25 mouse cellular contexts compared by ENCODE assay signal in the genomic region with DNA sequence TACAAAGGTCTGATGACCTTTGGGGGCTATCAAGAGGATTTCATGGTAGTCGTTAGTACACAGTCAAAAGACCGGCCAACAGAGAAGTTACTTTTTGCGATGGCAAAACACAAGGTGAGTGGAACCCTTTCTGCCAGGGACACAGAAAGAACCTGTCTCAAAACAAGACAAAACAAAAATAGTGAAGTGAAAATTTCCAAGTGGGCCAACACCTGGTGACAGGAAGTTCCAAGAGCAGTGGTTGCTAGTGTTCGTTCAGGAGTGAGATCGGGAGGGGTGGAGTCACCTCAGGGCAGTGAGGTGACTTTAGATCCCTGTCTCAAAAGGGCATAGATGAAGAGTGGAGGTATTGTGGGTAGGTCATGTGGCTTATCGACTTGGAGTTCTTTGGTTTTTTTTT. TPM values are rescaled to one million over a fixed set of nuclear protein-coding genes. Genes with fewer than 3 reads are reported as not detected.
DNase-seq lines count a peak whose midpoint lies in the region; ATAC-seq and TF ChIP-seq lines count a peak whose summit lies in the region.
"Had no signal": no experiment of that assay in that cellular context is flagged by ENCODE, and none has a peak within 500 bp of the region (broad histone marks: within the 10 kb centered on the region; RNA-seq: fewer than 3 reads in every experiment).

No protein-coding gene starts in this region.

- no peak for TF ChIP-seq RAD21 in CH12.LX (IDR thresholded peaks at IDR 0.05; ENCODE audit: low read depth, low read length)

- TF ChIP-seq POLR2A in CH12.LX (IDR thresholded peaks at IDR 0.05; ENCODE audit: low read depth, low read length), result no peak

- in situ Hi-C loops in CH12.LX (cut with MboI; ENCODE audit: low pct_ligation_motif_present, low pct_unique_long_range_greater_than_20kb, low sequenced_read_pairs), result no loop called here

- H3K79me2 ChIP-seq in CH12.LX (replicated peaks; ENCODE audit: control insufficient read depth, extremely low read depth, insufficient read depth, poor library complexity, severe bottlenecking), result no peaks in the 10 kb centered on the region

- H3K27ac ChIP-seq in intestine, embryonic 14.5 days (ENCODE audit: low read depth), result no peak overlapping the region
- no peak overlapping the region for H3K27ac ChIP-seq in intestine, embryonic 15.5 days
- no peak overlapping the region for H3K27ac ChIP-seq in CH12.LX (ENCODE audit: insufficient read depth, low read depth)
- H3K27ac ChIP-seq in limb, embryonic 10.5 days, result no peak overlapping the region
- no peak overlapping the region for H3K27ac ChIP-seq in kidney, embryonic 15.5 days
- H3K27ac ChIP-seq: embryonic facial prominence, embryonic 12.5 days; forebrain, embryonic 13.5 days; forebrain, embryonic 15.5 days had no signal

- TF ChIP-seq CTCF in CH12.LX (conservative IDR thresholded peaks at IDR 0.05 in 1 of 2, IDR thresholded peaks at IDR 0.05 in 1 of 2; ENCODE audit: low read depth in 2 of 2, low read length in 2 of 2), result no peak

- H3K4me2 ChIP-seq in intestine, embryonic 14.5 days (ENCODE audit: low read length), result no peak overlapping the region
- no peak overlapping the region for H3K4me2 ChIP-seq in intestine, embryonic 15.5 days (replicated peaks)
- H3K4me2 ChIP-seq in CH12.LX (ENCODE audit: insufficient read depth, low read depth, poor library complexity, severe bottlenecking), result peak overlapping the region; percentile 25; the same call in 1 of the 2 replicates
- no peak overlapping the region for H3K4me2 ChIP-seq in kidney, embryonic 15.5 days
- H3K4me2 ChIP-seq: embryonic facial prominence, embryonic 12.5 days; forebrain, embryonic 13.5 days; forebrain, embryonic 15.5 days had no signal

- H3K9me3 ChIP-seq in intestine, embryonic 14.5 days (ENCODE audit: control insufficient read depth, low read length), result no peaks in the 10 kb centered on the region
- no peaks in the 10 kb centered on the region for H3K9me3 ChIP-seq in intestine, embryonic 15.5 days
- H3K9me3 ChIP-seq in CH12.LX (replicated peaks; ENCODE audit: low read length), result peaks cover 10% of the 10 kb centered on the region
- peaks cover 3% of the 10 kb centered on the region; the same call in 1 of the 2 replicates for H3K9me3 ChIP-seq in limb, embryonic 10.5 days (replicated peaks)
- 0 out of 2 replicates have a peak, but pooled peaks cover 8% of the 10 kb centered on the region for H3K9me3 ChIP-seq in kidney, embryonic 15.5 days (replicated peaks)
- H3K9me3 ChIP-seq: forebrain, embryonic 15.5 days had no signal

- ATAC-seq in intestine, embryonic 14.5 days (replicated peaks; ENCODE audit: low FRiP score, low TSS enrichment, low read depth), result no peak
- no peak for ATAC-seq in intestine, embryonic 15.5 days
- ATAC-seq in kidney, embryonic 15.5 days (replicated peaks; ENCODE audit: low FRiP score), result no peak
- no peak for ATAC-seq in activated CD4-positive, CD25-positive, alpha-beta regulatory T cell, adult 4 months
- ATAC-seq: CD4-positive, CD25-positive, alpha-beta regulatory T cell, adult 4 months; forebrain, embryonic 13.5 days; forebrain, embryonic 15.5 days; forebrain, postnatal 0 days had no signal

- H3K36me3 ChIP-seq in intestine, embryonic 14.5 days (ENCODE audit: control insufficient read depth, insufficient read depth, low read length), result peaks cover 34% of the 10 kb centered on the region
- H3K36me3 ChIP-seq in intestine, embryonic 15.5 days, result peaks cover 8% of the 10 kb centered on the region
- peaks cover 14% of the 10 kb centered on the region in 2 experiments for H3K36me3 ChIP-seq in CH12.LX (replicated peaks in 1 of 2; ENCODE audit: control insufficient read depth in 1 of 2, insufficient read depth in 1 of 2, low read length in 1 of 2)
- peaks cover 15% of the 10 kb centered on the region for H3K36me3 ChIP-seq in limb, embryonic 10.5 days
- peaks cover 57% of the 10 kb centered on the region for H3K36me3 ChIP-seq in kidney, embryonic 15.5 days
- H3K36me3 ChIP-seq: forebrain, embryonic 15.5 days had no signal

- peak; percentile 25 for DNase-seq in intestine, embryonic 14.5 days (ENCODE audit: low spot score)
- DNase-seq in A20 (ENCODE audit: low read depth, low spot score) (peak; percentile 28), CH12.LX (ENCODE audit: extremely low read depth) (peak; percentile 45)
- peak; percentile 15 for DNase-seq in limb, embryonic 10.5 days (ENCODE audit: low spot score)
- DNase-seq: adrenal gland, adult 8-10 months; adrenal gland, postnatal 14 days; adrenal gland, postnatal 36 days; B cell, adult 2 months; cerebellum, adult 11-12 months; cerebellum, adult 2 months; cerebellum, adult 9-10 months; cerebellum, postnatal 10 days; cerebellum, postnatal 36 days; embryo, embryonic 11 days; forebrain, postnatal 0 days had no signal

- no peaks in the 10 kb centered on the region for H3K27me3 ChIP-seq in intestine, embryonic 14.5 days (replicated peaks; ENCODE audit: control insufficient read depth, insufficient read depth, low read length)
- no peaks in the 10 kb centered on the region for H3K27me3 ChIP-seq in intestine, embryonic 15.5 days (replicated peaks)
- no peaks in the 10 kb centered on the region for H3K27me3 ChIP-seq in CH12.LX (replicated peaks)
- H3K27me3 ChIP-seq in limb, embryonic 10.5 days (ENCODE audit: low read depth, poor library complexity, severe bottlenecking), result no peaks in the 10 kb centered on the region
- no peaks in the 10 kb centered on the region for H3K27me3 ChIP-seq in kidney, embryonic 15.5 days
- H3K27me3 ChIP-seq: embryonic facial prominence, embryonic 12.5 days; forebrain, embryonic 13.5 days; forebrain, embryonic 15.5 days had no signal

- 95% methylated on average over 6 of the region's 6 CpGs for WGBS in intestine, embryonic 14.5 days
- 93% methylated on average over 6 of the region's 6 CpGs for WGBS in intestine, embryonic 15.5 days
- WGBS in limb, embryonic 10.5 days, result 93% methylated on average over 6 of the region's 6 CpGs
- 90% methylated on average over 6 of the region's 6 CpGs for WGBS in kidney, embryonic 15.5 days

- no peak overlapping the region for H3K4me3 ChIP-seq in intestine, embryonic 14.5 days (ENCODE audit: low read depth, low read length)
- H3K4me3 ChIP-seq in intestine, embryonic 15.5 days (replicated peaks), result no peak overlapping the region
- H3K4me3 ChIP-seq in CH12.LX (replicated peaks in 1 of 3; ENCODE audit: low read depth in 2 of 3, low read length in 2 of 3, poor library complexity in 1 of 3), result no peak overlapping the region
- no peak overlapping the region for H3K4me3 ChIP-seq in limb, embryonic 10.5 days
- no peak overlapping the region for H3K4me3 ChIP-seq in kidney, embryonic 15.5 days (replicated peaks)
- H3K4me3 ChIP-seq: embryonic facial prominence, embryonic 12.5 days; forebrain, embryonic 13.5 days; forebrain, embryonic 15.5 days had no signal

- no peak overlapping the region for H3K9ac ChIP-seq in intestine, embryonic 14.5 days (ENCODE audit: low read length)
- H3K9ac ChIP-seq in intestine, embryonic 15.5 days, result no peak overlapping the region
- H3K9ac ChIP-seq in CH12.LX (ENCODE audit: insufficient read depth, low read depth), result no peak overlapping the region
- no peak overlapping the region for H3K9ac ChIP-seq in kidney, embryonic 15.5 days
- H3K9ac ChIP-seq: embryonic facial prominence, embryonic 12.5 days; forebrain, embryonic 13.5 days; forebrain, embryonic 15.5 days; forebrain, postnatal 0 days had no signal

- peak; percentile 76 for TF ChIP-seq EP300 in CH12.LX (IDR thresholded peaks at IDR 0.05; ENCODE audit: low read length)

- peaks cover 12% of the 10 kb centered on the region; the same call in 1 of the 2 replicates for H3K4me1 ChIP-seq in intestine, embryonic 14.5 days (replicated peaks; ENCODE audit: control insufficient read depth, insufficient read depth, low read length)
- 0 out of 2 replicates have a peak, but pooled peaks cover 3% of the 10 kb centered on the region for H3K4me1 ChIP-seq in intestine, embryonic 15.5 days (replicated peaks)
- peaks cover 21 to 38% of the 10 kb centered on the region in 2 experiments for H3K4me1 ChIP-seq in CH12.LX (ENCODE audit: control insufficient read depth in 1 of 2, insufficient read depth in 2 of 2)
- peaks cover 22% of the 10 kb centered on the region for H3K4me1 ChIP-seq in limb, embryonic 10.5 days
- no peaks in the 10 kb centered on the region for H3K4me1 ChIP-seq in kidney, embryonic 15.5 days
- H3K4me1 ChIP-seq: embryonic facial prominence, embryonic 12.5 days; forebrain, embryonic 15.5 days had no signal

- dilution Hi-C loops in CH12.LX (cut with MboI; ENCODE audit: extremely low pct_ligation_motif_present, extremely low pct_unique_long_range_greater_than_20kb, low sequenced_read_pairs), result no loop called here

TF ChIP-seq in CH12.LX, 34 proteins besides CTCF, POLR2A, EP300 and RAD21 (continues in another document):
- TF ChIP-seq GABPA (IDR thresholded peaks at IDR 0.05; ENCODE audit: insufficient replicate concordance, low read depth, low read length), result no peak
- peak; percentile 56; the same call in 1 of the 2 replicates for TF ChIP-seq IRF4 (IDR thresholded peaks at IDR 0.05; ENCODE audit: low read depth, low read length)
- TF ChIP-seq TCF12 (IDR thresholded peaks at IDR 0.05; ENCODE audit: low read depth, low read length), result peak; percentile 60; the same call in 1 of the 2 replicates
- TF ChIP-seq E2F4 (IDR thresholded peaks at IDR 0.05; ENCODE audit: insufficient replicate concordance, low read depth, low read length), result no peak
- TF ChIP-seq ZNF384 (IDR thresholded peaks at IDR 0.05; ENCODE audit: low read depth, low read length), result peak; percentile 88

RNA-seq across cellular contexts. Expression of a gene that starts 8.3 kb away (rescaled TPM):
- 29.6 and 31.1 TPM in 2 replicates for polyA plus RNA-seq in intestine, embryonic 14.5 days (2014; fragmentation: Nextera tagmentation; extraction: Ambion mirVana)
- polyA plus RNA-seq in intestine, embryonic 15.5 days (2015; fragmentation: Nextera tagmentation; extraction: Ambion mirVana), result 21.9 and 24.7 TPM in 2 replicates
- total RNA-seq in CH12.LX (2012; rRNA removed) (5.5 and 11.7 TPM in 2 replicates), CH12.LX (2014; rRNA removed) (7.6 and 9.4 TPM in 2 replicates)
- polyA plus RNA-seq in CH12.LX (2012; ENCODE audit: insufficient read length, low read depth), result 10.3 and 12.3 TPM in 2 replicates
- polyA plus RNA-seq in limb, embryonic 10.5 days (2016; fragmentation: Nextera tagmentation; extraction: Ambion mirVana), result 25.5 and 33.4 TPM in 2 replicates
- polyA plus RNA-seq in kidney, embryonic 15.5 days (2015; fragmentation: Nextera tagmentation; extraction: Ambion mirVana), result 51.0 and 52.8 TPM in 2 replicates
- polyA plus RNA-seq in activated CD4-positive, CD25-positive, alpha-beta regulatory T cell, adult 4 months (2017; shearing (Covaris generic)), result under 1 TPM; 0.65 to 0.97 TPM
- total RNA-seq: MEL had no signal

RNA-seq across cellular contexts. Expression of a gene that starts 58.1 kb away (rescaled TPM):
- polyA plus RNA-seq in intestine, embryonic 14.5 days (2014; fragmentation: Nextera tagmentation; extraction: Ambion mirVana), result 0.09 TPM in 1 of 2 replicates, not detected in the other
- polyA plus RNA-seq in intestine, embryonic 15.5 days (2015; fragmentation: Nextera tagmentation; extraction: Ambion mirVana), result 0.30 and 0.57 TPM in 2 replicates
- total RNA-seq in CH12.LX (2012; rRNA removed) (0.04 TPM in 1 of 2 replicates, not detected in the other), CH12.LX (2014; rRNA removed) (not detected in 2 replicates)
- polyA plus RNA-seq in CH12.LX (2012; ENCODE audit: insufficient read length, low read depth), result not detected in 2 replicates
- polyA plus RNA-seq in limb, embryonic 10.5 days (2016; fragmentation: Nextera tagmentation; extraction: Ambion mirVana), result 0.10 and 0.11 TPM in 2 replicates
- 0.13 and 0.27 TPM in 2 replicates for polyA plus RNA-seq in kidney, embryonic 15.5 days (2015; fragmentation: Nextera tagmentation; extraction: Ambion mirVana)
- not detected for polyA plus RNA-seq in activated CD4-positive, CD25-positive, alpha-beta regulatory T cell, adult 4 months (2017; shearing (Covaris generic))
- total RNA-seq: adrenal gland, adult 18-20 months; adrenal gland, adult 8-10 months; adrenal gland, postnatal 36 days; common myeloid progenitor, adult 5-6 weeks; MEL had no signal
- polyA plus RNA-seq: CD4-positive, CD25-positive, alpha-beta regulatory T cell, adult 4 months; cerebellum, adult 2 months had no signal
